Mouse (Mus musculus) midbrain, embryonic 11.5 days (tissue): ENCODE results near the gene Evi2. TPM values are rescaled to one million over a fixed set of nuclear protein-coding genes. Genes with fewer than 3 reads are reported as not detected.
A peak's percentile ranks its signal among the peaks of the same experiment; 100 is the strongest.

ENCODE experiments used
- ATAC-seq: fragments of 200-750 bp; cut with Nextera tagmentation; 2 replicates; pipeline ENCODE4 v1.8.0; 2017; ENCODE audit warnings: moderate TSS enrichment, moderate library complexity; ENCODE audit not compliant: low FRiP score
- DNase-seq: peaks from one replicate; pipeline ENCODE4 v3.0.0; 2015; ENCODE audit warnings: low spot score; ENCODE audit errors: missing footprints
- H3K27ac ChIP-seq: fragments of 300-500 bp; sonication (generic); 2 replicates; pipeline ENCODE4 v1.5.1; 2014; ENCODE audit warnings: low read depth, low read length
- H3K27me3 ChIP-seq: fragments of 300-500 bp; sonication (generic); 2 replicates; pipeline ENCODE4 v1.6.1; 2014; ENCODE audit warnings: mild to moderate bottlenecking, low read length, moderate library complexity, mixed read lengths; ENCODE audit not compliant: control insufficient read depth, insufficient read depth
- H3K36me3 ChIP-seq: fragments of 300-500 bp; sonication (generic); 2 replicates; pipeline ENCODE4 v1.6.1; 2014; ENCODE audit warnings: mild to moderate bottlenecking, low read length, moderate library complexity, mixed read lengths; ENCODE audit not compliant: control insufficient read depth, insufficient read depth
- H3K4me1 ChIP-seq: fragments of 300-500 bp; sonication (generic); 2 replicates; pipeline ENCODE4 v1.6.1; 2014; ENCODE audit warnings: low read length; ENCODE audit not compliant: control insufficient read depth, insufficient read depth
- H3K4me2 ChIP-seq: fragments of 300-500 bp; sonication (generic); 2 replicates; pipeline ENCODE4 v1.6.1; 2014; ENCODE audit warnings: mild to moderate bottlenecking, moderate library complexity
- H3K4me3 ChIP-seq: fragments of 300-500 bp; sonication (generic); 2 replicates; pipeline ENCODE4 v1.5.1; 2014; ENCODE audit warnings: low read depth, low read length
- H3K9ac ChIP-seq: fragments of 300-500 bp; sonication (generic); 2 replicates; pipeline ENCODE4 v1.6.1; 2014; ENCODE audit warnings: low read length
- H3K9me3 ChIP-seq: fragments of 300-500 bp; sonication (generic); 2 replicates; pipeline ENCODE4 v1.6.1; 2016; ENCODE audit warnings: low read length; ENCODE audit not compliant: control insufficient read depth
- WGBS: fragments of 180-500 bp; shearing (Covaris S2); extraction: QIAGEN DNeasy Blood & Tissue Kit; methylation state at CpG from one replicate; pipeline ENCODE4 v1.1.7; 2014; 5-methylcytosine and 5-hydroxymethylcytosine counted together
- polyA plus RNA-seq: library from polyadenylated mRNA; unstranded; fragments of >200 nt; fragmentation: Nextera tagmentation; extraction: Ambion mirVana; gene quantifications from 2 replicates; pipeline ENCODE4 v1.2.1, GENCODE M21; 2014

Gene Evi2
- polyA plus RNA-seq: 0.83 and 0.84 TPM in 2 replicates

DNA sequence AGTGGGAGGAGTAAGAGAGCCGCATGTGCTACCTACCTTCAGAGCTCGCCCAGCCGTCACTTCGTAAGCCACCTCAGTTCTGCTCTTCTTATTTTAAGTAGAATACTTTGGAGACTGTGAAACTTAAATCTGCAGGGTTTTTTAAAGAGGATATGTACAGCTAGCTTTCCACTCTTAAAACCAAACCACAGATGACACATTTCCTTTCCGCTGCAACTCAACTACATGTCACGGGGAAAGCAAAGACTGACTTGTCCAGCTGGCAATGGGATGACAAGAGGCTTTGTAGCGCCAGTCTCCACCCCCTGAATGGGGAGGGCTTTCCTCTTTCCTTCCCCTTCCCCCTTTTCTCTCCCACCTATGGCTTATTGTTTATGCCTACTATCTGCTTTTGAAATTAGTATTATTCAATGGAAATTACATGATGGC, at the start of gene Evi2, which contains the start of gene Evi2a:
Evi2 (minus strand) TSS at position 257 of the 429 bp plus-strand sequence.
Evi2a (minus strand) TSS at position 277 of the 429 bp plus-strand sequence.
- 89% methylated on average over 7 of the region's 7 CpGs for WGBS
- no peak for ATAC-seq
- Histone ChIP-seq H3K27me3 (no peaks in the 10 kb centered on the region), H3K9ac (no peak within 1 kb of the TSS), H3K27ac (no peak within 1 kb of the TSS), H3K4me3 (no peak within 1 kb of the TSS), H3K4me2 (no peak within 1 kb of the TSS), H3K9me3 (no peaks in the 10 kb centered on the region), H3K36me3 (no peaks in the 10 kb centered on the region), H3K4me1 (peaks cover 5% of the 10 kb centered on the region)
- DNase-seq: peak; percentile 60

DNA sequence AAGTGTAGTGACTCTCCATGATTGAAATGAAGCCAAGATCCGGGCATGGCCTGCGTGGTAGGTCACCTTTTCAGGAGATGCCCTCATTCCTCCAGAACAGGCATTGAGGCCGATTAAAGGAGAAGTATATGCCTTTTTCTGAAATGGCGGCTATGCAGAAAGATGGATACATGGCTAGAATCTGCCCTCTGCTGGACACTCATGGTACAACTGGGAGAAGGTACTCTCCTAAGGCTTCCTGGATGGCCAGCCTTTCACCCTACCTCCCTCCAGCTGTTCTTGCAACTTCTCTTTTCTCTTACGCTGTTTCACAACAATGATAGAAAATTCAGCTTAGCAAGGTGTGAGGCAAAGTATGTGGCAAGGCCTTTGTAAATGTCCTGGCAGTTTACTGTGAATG, 47.4 kb upstream of the Evi2 start:
- Histone ChIP-seq H3K27ac (no peak overlapping the region), H3K9me3 (no peaks in the 10 kb centered on the region), H3K27me3 (no peaks in the 10 kb centered on the region), H3K4me1 (no peaks in the 10 kb centered on the region), H3K4me2 (no peak overlapping the region), H3K36me3 (0 out of 2 replicates have a peak, but pooled peaks cover 3% of the 10 kb centered on the region), H3K9ac (no peak overlapping the region), H3K4me3 (no peak overlapping the region)
- WGBS: 55% methylated on average over 5 of the region's 5 CpGs
- ATAC-seq (no peak), DNase-seq (peak; percentile 96)

DNA sequence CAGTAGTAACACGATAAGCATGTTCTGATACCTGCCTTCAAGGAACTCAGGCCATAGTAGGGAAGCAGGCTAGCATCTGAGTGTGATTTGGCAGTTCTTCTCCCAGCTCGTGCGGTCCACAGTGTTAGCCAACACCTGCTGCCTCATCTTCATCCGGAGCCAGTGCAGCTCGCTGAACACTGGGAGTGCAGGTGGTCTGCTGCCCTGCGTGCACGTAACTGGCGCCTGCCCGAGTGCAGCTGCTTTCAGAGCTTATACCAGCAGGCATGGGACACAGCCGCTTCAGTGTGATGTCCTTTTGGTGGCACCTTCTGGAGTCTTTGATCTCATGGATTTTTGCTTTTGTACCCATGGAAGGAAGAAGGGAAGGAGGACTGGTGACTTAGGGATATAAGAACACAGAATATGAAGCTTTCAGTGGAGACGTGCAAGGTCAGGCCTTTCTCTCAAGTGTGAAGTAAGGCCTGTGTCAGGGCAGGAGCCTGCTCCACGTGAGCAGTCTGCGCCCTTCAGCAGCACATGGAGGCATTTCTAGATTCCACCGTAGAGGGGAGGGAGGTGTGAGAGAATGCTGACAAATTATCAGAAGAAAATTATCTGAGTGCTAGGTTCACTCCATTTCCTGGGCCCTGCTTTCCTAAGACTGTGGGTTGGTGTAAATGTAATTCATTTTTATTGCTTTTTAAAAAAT, 45.1 kb upstream of the Evi2 start:
- H3K27me3 ChIP-seq: no peaks in the 10 kb centered on the region
- H3K9me3 ChIP-seq: no peaks in the 10 kb centered on the region
- 95% methylated on average over 14 of the region's 14 CpGs for WGBS
- no peak for DNase-seq
- no peak overlapping the region for H3K4me2 ChIP-seq
- H3K4me1 ChIP-seq: no peaks in the 10 kb centered on the region
- no peak overlapping the region for H3K4me3 ChIP-seq
- H3K27ac ChIP-seq: no peak overlapping the region
- ATAC-seq: no peak
- peaks cover 3% of the 10 kb centered on the region; the same call in 1 of the 2 replicates for H3K36me3 ChIP-seq
- H3K9ac ChIP-seq: no peak overlapping the region

DNA sequence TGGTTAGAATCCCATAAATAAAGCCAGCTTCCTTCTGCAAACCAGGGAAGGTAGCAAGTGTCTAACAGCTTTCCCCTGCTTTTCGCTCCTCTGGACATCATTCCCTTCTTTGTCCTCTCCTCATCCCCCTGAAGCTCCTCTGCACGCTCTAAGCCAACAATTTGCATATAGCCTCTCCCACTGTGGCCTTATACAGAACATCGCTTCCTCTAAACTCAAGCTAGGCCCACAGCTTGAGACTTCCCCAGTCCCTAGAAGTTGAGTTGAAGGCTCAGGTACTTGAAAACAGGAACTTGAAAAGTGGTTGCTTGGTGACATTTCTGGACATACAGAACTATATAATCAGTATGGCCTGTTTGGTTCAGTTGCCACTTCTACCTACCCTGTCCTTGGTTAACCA, 43.4 kb upstream of the Evi2 start:
- no peaks in the 10 kb centered on the region for H3K27me3 ChIP-seq
- no peak overlapping the region for H3K4me3 ChIP-seq
- no peaks in the 10 kb centered on the region for H3K9me3 ChIP-seq
- 72% methylated on average over 3 of the region's 3 CpGs for WGBS
- H3K27ac ChIP-seq: no peak overlapping the region
- H3K36me3 ChIP-seq: peaks cover 7% of the 10 kb centered on the region; the same call in 1 of the 2 replicates
- H3K9ac ChIP-seq: no peak overlapping the region
- no peaks in the 10 kb centered on the region for H3K4me1 ChIP-seq
- no peak overlapping the region for H3K4me2 ChIP-seq
- DNase-seq: no peak
- no peak for ATAC-seq

DNA sequence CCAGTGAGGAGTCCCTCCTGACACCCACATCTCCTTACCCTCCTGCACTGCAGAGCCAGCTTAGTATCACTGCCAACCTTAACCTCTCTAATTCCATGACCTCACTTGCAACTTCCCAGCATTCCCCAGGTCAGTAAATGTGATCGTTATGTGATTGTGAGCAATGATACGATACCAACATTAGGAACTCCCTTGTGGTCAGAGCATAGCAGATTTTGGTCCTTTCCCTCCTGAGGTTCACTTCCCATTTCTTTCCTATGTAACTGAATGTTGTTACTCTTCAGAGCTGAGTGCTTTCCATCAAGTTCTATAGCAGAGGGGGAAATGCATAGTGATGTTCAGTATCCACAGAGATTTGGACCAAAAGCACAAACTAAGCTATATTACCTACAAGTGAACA, 39.9 kb upstream of the Evi2 start:
- H3K27ac ChIP-seq: no peak overlapping the region
- no peak overlapping the region for H3K9ac ChIP-seq
- H3K36me3 ChIP-seq: peaks cover 16% of the 10 kb centered on the region; the same call in 1 of the 2 replicates
- 94% methylated on average over 2 of the region's 2 CpGs for WGBS
- H3K27me3 ChIP-seq: no peaks in the 10 kb centered on the region
- no peaks in the 10 kb centered on the region for H3K4me1 ChIP-seq
- H3K9me3 ChIP-seq: no peaks in the 10 kb centered on the region
- no peak for DNase-seq
- no peak overlapping the region for H3K4me3 ChIP-seq
- H3K4me2 ChIP-seq: no peak overlapping the region
- ATAC-seq: no peak

DNA sequence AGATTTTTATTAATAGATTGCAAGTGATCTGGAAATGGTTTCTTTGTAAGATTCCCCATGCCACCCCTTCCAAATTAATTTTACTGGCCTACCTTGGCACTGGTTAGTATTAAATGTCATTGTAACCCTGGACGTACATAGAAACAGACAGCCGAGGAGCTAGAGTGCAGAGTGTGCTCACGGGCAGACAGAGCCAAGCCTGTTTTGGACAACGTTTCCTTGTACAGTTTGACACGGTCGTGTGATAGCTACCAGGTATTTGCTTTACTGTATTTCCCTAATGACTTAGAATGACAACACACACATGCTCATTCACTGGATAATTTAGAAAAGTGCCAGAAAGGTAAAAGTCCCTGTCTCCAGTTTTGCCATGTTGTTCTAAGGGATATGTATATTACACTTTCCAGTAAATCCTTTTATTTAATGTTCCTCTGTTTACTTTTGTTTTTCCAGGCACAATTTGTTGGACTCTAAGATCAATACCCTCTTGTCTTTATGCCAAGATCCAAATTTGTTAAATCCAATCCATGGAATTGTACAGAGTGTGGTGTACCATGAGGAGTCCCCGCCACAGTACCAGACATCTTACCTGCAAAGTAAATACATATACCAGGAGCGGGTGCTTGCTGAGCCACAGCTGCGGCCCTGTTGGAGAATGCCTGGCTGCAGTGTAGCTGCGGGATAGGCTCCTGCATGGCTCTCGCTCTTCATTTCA, 38.0 kb upstream of the Evi2 start:
- H3K9ac ChIP-seq: no peak overlapping the region
- no peaks in the 10 kb centered on the region for H3K9me3 ChIP-seq
- no peak overlapping the region for H3K4me2 ChIP-seq
- peaks cover 16% of the 10 kb centered on the region; the same call in 1 of the 2 replicates for H3K36me3 ChIP-seq
- H3K27ac ChIP-seq: no peak overlapping the region
- 92% methylated on average over 11 of the region's 11 CpGs for WGBS
- DNase-seq (no peak), ATAC-seq (no peak)
- no peaks in the 10 kb centered on the region for H3K27me3 ChIP-seq
- no peaks in the 10 kb centered on the region for H3K4me1 ChIP-seq
- H3K4me3 ChIP-seq: no peak overlapping the region

DNA sequence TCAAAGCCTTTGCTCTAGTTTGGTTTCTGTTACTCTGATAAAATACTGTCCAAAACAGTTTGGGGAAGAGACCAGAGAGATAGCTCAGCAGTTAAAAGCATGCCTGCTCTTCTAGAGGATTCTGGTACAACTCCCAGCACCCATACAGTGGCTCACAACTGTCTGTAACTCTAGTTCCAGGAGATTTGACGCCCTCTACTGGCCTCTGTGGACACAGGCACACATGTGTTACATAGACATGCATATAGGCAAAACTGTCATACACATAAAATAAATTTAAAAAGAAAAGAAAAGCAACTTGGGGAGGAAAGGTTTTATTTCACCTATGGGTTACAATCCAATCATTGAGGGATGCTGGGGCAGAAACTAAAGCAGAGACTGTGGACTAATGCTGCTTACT, 36.6 kb upstream of the Evi2 start:
- no peak overlapping the region for H3K4me3 ChIP-seq
- no peaks in the 10 kb centered on the region for H3K9me3 ChIP-seq
- H3K4me2 ChIP-seq: no peak overlapping the region
- H3K9ac ChIP-seq: no peak overlapping the region
- no peak overlapping the region for H3K27ac ChIP-seq
- H3K36me3 ChIP-seq: peaks cover 16% of the 10 kb centered on the region; the same call in 1 of the 2 replicates
- DNase-seq: no peak
- no peak for ATAC-seq
- no peaks in the 10 kb centered on the region for H3K4me1 ChIP-seq
- 59% methylated on average over 1 of the region's 1 CpGs for WGBS
- no peaks in the 10 kb centered on the region for H3K27me3 ChIP-seq

DNA sequence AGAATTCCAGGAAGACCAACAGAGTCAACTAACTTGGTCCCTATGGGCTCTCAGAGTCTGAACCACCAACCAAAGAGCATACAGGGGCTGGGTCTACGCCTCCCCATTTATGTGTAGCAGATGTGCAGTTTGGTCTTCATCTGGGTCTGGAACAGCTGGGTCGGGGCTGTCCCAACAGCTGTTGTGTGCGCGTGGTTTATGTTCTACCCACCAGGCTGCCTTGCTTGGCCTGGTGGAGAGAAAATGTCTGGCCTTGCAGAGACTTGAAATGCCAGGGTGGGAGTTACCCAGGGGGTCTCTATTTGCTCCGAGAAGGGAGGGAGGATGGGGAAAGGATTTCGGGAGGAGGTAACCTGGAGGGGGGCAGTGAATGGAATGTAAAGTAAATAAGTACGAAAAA, 33.1 kb upstream of the Evi2 start:
- 89% methylated on average over 7 of the region's 7 CpGs for WGBS
- Histone ChIP-seq H3K9ac (no peak overlapping the region), H3K9me3 (no peaks in the 10 kb centered on the region), H3K36me3 (peaks cover 19% of the 10 kb centered on the region), H3K4me3 (no peak overlapping the region), H3K4me2 (no peak overlapping the region), H3K27ac (no peak overlapping the region), H3K4me1 (no peaks in the 10 kb centered on the region), H3K27me3 (no peaks in the 10 kb centered on the region)
- DNase-seq (no peak), ATAC-seq (no peak)

DNA sequence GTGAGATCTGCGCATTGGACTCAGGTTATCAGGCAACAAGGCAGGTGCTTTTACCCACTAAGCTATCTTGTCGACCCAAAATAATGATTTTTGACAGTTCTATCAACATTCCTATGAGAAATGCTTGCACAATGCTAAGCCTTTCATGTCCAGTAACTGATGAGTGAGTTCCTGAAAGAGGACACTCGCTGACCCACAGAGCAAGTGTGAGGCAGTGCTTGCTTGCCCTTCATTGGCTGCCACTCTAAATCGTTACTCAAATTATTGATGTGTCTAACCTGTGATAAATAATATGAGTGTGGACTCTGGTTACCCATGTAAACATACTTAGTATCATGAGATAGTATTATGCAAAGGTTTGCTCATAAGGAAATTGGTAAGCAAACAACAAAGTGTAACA, 30.1 kb upstream of the Evi2 start:
- Histone ChIP-seq H3K27me3 (no peaks in the 10 kb centered on the region), H3K4me3 (no peak overlapping the region), H3K9ac (no peak overlapping the region), H3K36me3 (peaks cover 13% of the 10 kb centered on the region), H3K9me3 (no peaks in the 10 kb centered on the region), H3K27ac (no peak overlapping the region), H3K4me1 (no peaks in the 10 kb centered on the region), H3K4me2 (no peak overlapping the region)
- no peak for DNase-seq
- WGBS: 91% methylated on average over 4 of the region's 4 CpGs
- ATAC-seq: no peak
